Mouse (Mus musculus): Measurements from ENCODE around the gene Nkx2-5.

GRCm38 (mm10) chr17:26812607-26813006 is 32.2 kb downstream of the Nkx2-5 start:
- no peak for TF ChIP-seq CTCF (IDR thresholded peaks at IDR 0.05; ENCODE audit: control insufficient read depth, insufficient read depth, insufficient read length)
- no peak for TF ChIP-seq MYOD1 (IDR thresholded peaks at IDR 0.05; ENCODE audit: control insufficient read depth, insufficient read length, low read depth)
- TF ChIP-seq USF1 (IDR thresholded peaks at IDR 0.05; ENCODE audit: low read depth) = no peak
- no peak for TF ChIP-seq MAX (IDR thresholded peaks at IDR 0.05)
- no peak for TF ChIP-seq MYOG (IDR thresholded peaks at IDR 0.05; ENCODE audit: control insufficient read depth, extremely low read depth, insufficient read length)
- no peak for TF ChIP-seq CEBPB (IDR thresholded peaks at IDR 0.05; ENCODE audit: low read depth)
- TF ChIP-seq FOSL1 (IDR thresholded peaks at IDR 0.05; ENCODE audit: insufficient read depth, low read length, poor library complexity, severe bottlenecking) = no peak

All from C2C12 (cell line).